Mouse (Mus musculus): ENCODE data around the gene Cd302. TPM values are rescaled to one million over a fixed set of nuclear protein-coding genes. Genes with fewer than 3 reads are reported as not detected.

The Cd302 gene
- polyA plus RNA-seq (2015; fragmentation: Nextera tagmentation; extraction: Ambion mirVana), result 37.5 and 38.1 TPM in 2 replicates

GRCm38 (mm10) chr2:60284467-60284821 lies at the start of gene Cd302:
Gene Cd302 (minus strand): TSS chr2:60284488.
- 50% methylated on average over 4 of the region's 4 CpGs for WGBS
- Histone ChIP-seq H3K4me1 (peaks cover 7% of the 10 kb centered on the region), H3K9me3 (no peaks in the 10 kb centered on the region), H3K27me3 (no peaks in the 10 kb centered on the region), H3K9ac (peak within 1 kb of the TSS; percentile 66), H3K4me2 (peak within 1 kb of the TSS; percentile 95), H3K4me3 (peak within 1 kb of the TSS; percentile 54), H3K36me3 (no peaks in the 10 kb centered on the region), H3K27ac (peak within 1 kb of the TSS; percentile 5; the same call in 1 of the 2 replicates)
- no peak for ATAC-seq (ENCODE audit: insufficient number of reproducible peaks, low FRiP score, low TSS enrichment, low read depth)

GRCm38 (mm10) chr2:60328641-60329040 lies 44.4 kb upstream of the Cd302 start:
- no peaks in the 10 kb centered on the region for H3K36me3 ChIP-seq
- no peak for ATAC-seq (ENCODE audit: insufficient number of reproducible peaks, low FRiP score, low TSS enrichment, low read depth)

GRCm38 (mm10) chr2:60327581-60327980 lies 43.3 kb upstream of the Cd302 start:
- Histone ChIP-seq H3K27me3 (no peaks in the 10 kb centered on the region), H3K9ac (no peak overlapping the region), H3K4me3 (no peak overlapping the region), H3K4me1 (no peaks in the 10 kb centered on the region), H3K36me3 (no peaks in the 10 kb centered on the region), H3K27ac (no peak overlapping the region), H3K4me2 (no peak overlapping the region), H3K9me3 (no peaks in the 10 kb centered on the region)
- no peak for ATAC-seq (ENCODE audit: insufficient number of reproducible peaks, low FRiP score, low TSS enrichment, low read depth)
- WGBS, result 85% methylated on average over 11 of the region's 11 CpGs

More at GRCm38 (mm10) chr2:60328641-60329040, 44.4 kb upstream of the Cd302 start:
- Histone ChIP-seq H3K4me1 (no peaks in the 10 kb centered on the region), H3K9ac (no peak overlapping the region), H3K4me3 (no peak overlapping the region), H3K4me2 (no peak overlapping the region), H3K27ac (no peak overlapping the region), H3K27me3 (no peaks in the 10 kb centered on the region), H3K9me3 (no peaks in the 10 kb centered on the region)
- WGBS, result 89% methylated on average over 10 of the region's 10 CpGs

GRCm38 (mm10) chr2:60326948-60327347 lies 42.7 kb upstream of the Cd302 start:
- Histone ChIP-seq H3K4me1 (no peaks in the 10 kb centered on the region), H3K36me3 (no peaks in the 10 kb centered on the region), H3K27me3 (no peaks in the 10 kb centered on the region), H3K9ac (no peak overlapping the region), H3K27ac (no peak overlapping the region), H3K4me3 (no peak overlapping the region), H3K9me3 (no peaks in the 10 kb centered on the region), H3K4me2 (no peak overlapping the region)
- ATAC-seq (ENCODE audit: insufficient number of reproducible peaks, low FRiP score, low TSS enrichment, low read depth), result no peak
- WGBS, result 74% methylated on average over 7 of the region's 7 CpGs

GRCm38 (mm10) chr2:60323411-60323810 lies 39.1 kb upstream of the Cd302 start:
- ATAC-seq (ENCODE audit: insufficient number of reproducible peaks, low FRiP score, low TSS enrichment, low read depth), result no peak
- WGBS, result 81% methylated on average over 5 of the region's 5 CpGs

GRCm38 (mm10) chr2:60322031-60322726 lies 37.9 kb upstream of the Cd302 start:
- ATAC-seq (ENCODE audit: insufficient number of reproducible peaks, low FRiP score, low TSS enrichment, low read depth), result no peak
- Histone ChIP-seq H3K4me1 (no peaks in the 10 kb centered on the region), H3K36me3 (no peaks in the 10 kb centered on the region), H3K27me3 (no peaks in the 10 kb centered on the region), H3K4me3 (no peak overlapping the region), H3K9ac (no peak overlapping the region), H3K27ac (no peak overlapping the region), H3K4me2 (no peak overlapping the region), H3K9me3 (no peaks in the 10 kb centered on the region)
- 49% methylated on average over 6 of the region's 6 CpGs for WGBS

More at GRCm38 (mm10) chr2:60323411-60323810, 39.1 kb upstream of the Cd302 start:
- no peaks in the 10 kb centered on the region for H3K27me3 ChIP-seq
- H3K9me3 ChIP-seq, result no peaks in the 10 kb centered on the region
- no peaks in the 10 kb centered on the region for H3K36me3 ChIP-seq
- no peaks in the 10 kb centered on the region for H3K4me1 ChIP-seq
- H3K27ac ChIP-seq, result no peak overlapping the region
- no peak overlapping the region for H3K4me2 ChIP-seq
- H3K9ac ChIP-seq, result no peak overlapping the region
- H3K4me3 ChIP-seq, result no peak overlapping the region

- Histone ChIP-seq H3K36me3 (no peaks in the 10 kb centered on the region), H3K4me3 (no peak overlapping the region), H3K4me1 (no peaks in the 10 kb centered on the region), H3K27me3 (no peaks in the 10 kb centered on the region), H3K9me3 (no peaks in the 10 kb centered on the region), H3K27ac (no peak overlapping the region), H3K9ac (no peak overlapping the region), H3K4me2 (no peak overlapping the region)
- 50% methylated on average over 4 of the region's 4 CpGs for WGBS
- no peak for ATAC-seq (ENCODE audit: insufficient number of reproducible peaks, low FRiP score, low TSS enrichment, low read depth)
Observed at GRCm38 (mm10) chr2:60303796-60304195, 19.5 kb upstream of the Cd302 start.

GRCm38 (mm10) chr2:60299323-60299722 lies 15.0 kb upstream of the Cd302 start:
- Histone ChIP-seq H3K4me2 (no peak overlapping the region), H3K27me3 (no peaks in the 10 kb centered on the region), H3K9me3 (no peaks in the 10 kb centered on the region), H3K4me3 (no peak overlapping the region), H3K4me1 (no peaks in the 10 kb centered on the region), H3K36me3 (no peaks in the 10 kb centered on the region), H3K9ac (no peak overlapping the region), H3K27ac (no peak overlapping the region)
- WGBS, result 86% methylated on average over 2 of the region's 2 CpGs
- ATAC-seq (ENCODE audit: insufficient number of reproducible peaks, low FRiP score, low TSS enrichment, low read depth), result no peak

- no peak overlapping the region for H3K4me3 ChIP-seq
- no peaks in the 10 kb centered on the region for H3K9me3 ChIP-seq
- no peak for ATAC-seq (ENCODE audit: insufficient number of reproducible peaks, low FRiP score, low TSS enrichment, low read depth)
- H3K9ac ChIP-seq, result no peak overlapping the region
- H3K27me3 ChIP-seq, result no peaks in the 10 kb centered on the region
- H3K27ac ChIP-seq, result no peak overlapping the region
- H3K4me2 ChIP-seq, result no peak overlapping the region
- H3K4me1 ChIP-seq, result no peaks in the 10 kb centered on the region
- 75% methylated on average over 3 of the region's 3 CpGs for WGBS
- H3K36me3 ChIP-seq, result no peaks in the 10 kb centered on the region
Observed at GRCm38 (mm10) chr2:60298266-60298665, 14.0 kb upstream of the Cd302 start.

GRCm38 (mm10) chr2:60291381-60291780 lies 7.1 kb upstream of the Cd302 start:
- Histone ChIP-seq H3K9ac (no peak overlapping the region), H3K27me3 (no peaks in the 10 kb centered on the region), H3K36me3 (no peaks in the 10 kb centered on the region), H3K27ac (no peak overlapping the region), H3K4me2 (no peak overlapping the region), H3K4me1 (no peaks in the 10 kb centered on the region), H3K9me3 (no peaks in the 10 kb centered on the region), H3K4me3 (no peak overlapping the region)
- ATAC-seq (ENCODE audit: insufficient number of reproducible peaks, low FRiP score, low TSS enrichment, low read depth), result no peak
- WGBS, result 70% methylated on average over 4 of the region's 4 CpGs

GRCm38 (mm10) chr2:60289451-60289850 lies 5.2 kb upstream of the Cd302 start:
- Histone ChIP-seq H3K9ac (no peak overlapping the region), H3K4me2 (no peak overlapping the region), H3K27me3 (no peaks in the 10 kb centered on the region), H3K27ac (no peak overlapping the region), H3K4me1 (no peaks in the 10 kb centered on the region), H3K9me3 (no peaks in the 10 kb centered on the region), H3K4me3 (no peak overlapping the region), H3K36me3 (no peaks in the 10 kb centered on the region)
- WGBS, result 73% methylated on average over 1 of the region's 1 CpGs
- no peak for ATAC-seq (ENCODE audit: insufficient number of reproducible peaks, low FRiP score, low TSS enrichment, low read depth)

- no peak overlapping the region for H3K4me2 ChIP-seq
- H3K4me3 ChIP-seq, result no peak overlapping the region
- WGBS, result 84% methylated on average over 4 of the region's 4 CpGs
- no peaks in the 10 kb centered on the region for H3K9me3 ChIP-seq
- ATAC-seq (ENCODE audit: insufficient number of reproducible peaks, low FRiP score, low TSS enrichment, low read depth), result no peak
- H3K4me1 ChIP-seq, result peaks cover 4% of the 10 kb centered on the region
- H3K27ac ChIP-seq, result no peak overlapping the region
- H3K9ac ChIP-seq, result no peak overlapping the region
- H3K27me3 ChIP-seq, result no peaks in the 10 kb centered on the region
- no peaks in the 10 kb centered on the region for H3K36me3 ChIP-seq
Observed at GRCm38 (mm10) chr2:60288606-60289005, 4.3 kb upstream of the Cd302 start.
